Mouse (Mus musculus) brain, embryonic 14.5 days (tissue): Measurements from ENCODE around the gene Gm17949. TPM values are rescaled to one million over a fixed set of nuclear protein-coding genes. Genes with fewer than 3 reads are reported as not detected.

ENCODE experiments used
- DNase-seq: peaks from one replicate; pipeline ENCODE4 v3.0.0-alpha.2; 2011; ENCODE audit warnings: low read depth
- CTCF ChIP-seq: fragments of 200-500 bp; IDR thresholded peaks from 2 replicates; pipeline ENCODE4 v1.5.1; 2012; ENCODE audit warnings: inconsistent platforms, mild to moderate bottlenecking, moderate library complexity, borderline replicate concordance; ENCODE audit not compliant: insufficient read depth, insufficient read length; ENCODE audit errors: extremely low read depth
- POLR2A ChIP-seq: fragments of 200-500 bp; IDR thresholded peaks from 2 replicates; pipeline ENCODE4 v1.6.1; 2012; ENCODE audit warnings: mild to moderate bottlenecking, inconsistent platforms, borderline replicate concordance; ENCODE audit not compliant: poor library complexity, insufficient read depth, insufficient read length, severe bottlenecking; ENCODE audit errors: extremely low read depth
- polyA plus RNA-seq: library from polyadenylated mRNA; depleted of rRNA; stranded (reverse); fragments of >200 nt; gene quantifications from 2 replicates; pipeline ENCODE4 v1.2.3, GENCODE M21; 2012; rRNA removed

Gm17949 gene
- polyA plus RNA-seq: 0.08 TPM in 1 of 2 replicates, not detected in the other

DNA sequence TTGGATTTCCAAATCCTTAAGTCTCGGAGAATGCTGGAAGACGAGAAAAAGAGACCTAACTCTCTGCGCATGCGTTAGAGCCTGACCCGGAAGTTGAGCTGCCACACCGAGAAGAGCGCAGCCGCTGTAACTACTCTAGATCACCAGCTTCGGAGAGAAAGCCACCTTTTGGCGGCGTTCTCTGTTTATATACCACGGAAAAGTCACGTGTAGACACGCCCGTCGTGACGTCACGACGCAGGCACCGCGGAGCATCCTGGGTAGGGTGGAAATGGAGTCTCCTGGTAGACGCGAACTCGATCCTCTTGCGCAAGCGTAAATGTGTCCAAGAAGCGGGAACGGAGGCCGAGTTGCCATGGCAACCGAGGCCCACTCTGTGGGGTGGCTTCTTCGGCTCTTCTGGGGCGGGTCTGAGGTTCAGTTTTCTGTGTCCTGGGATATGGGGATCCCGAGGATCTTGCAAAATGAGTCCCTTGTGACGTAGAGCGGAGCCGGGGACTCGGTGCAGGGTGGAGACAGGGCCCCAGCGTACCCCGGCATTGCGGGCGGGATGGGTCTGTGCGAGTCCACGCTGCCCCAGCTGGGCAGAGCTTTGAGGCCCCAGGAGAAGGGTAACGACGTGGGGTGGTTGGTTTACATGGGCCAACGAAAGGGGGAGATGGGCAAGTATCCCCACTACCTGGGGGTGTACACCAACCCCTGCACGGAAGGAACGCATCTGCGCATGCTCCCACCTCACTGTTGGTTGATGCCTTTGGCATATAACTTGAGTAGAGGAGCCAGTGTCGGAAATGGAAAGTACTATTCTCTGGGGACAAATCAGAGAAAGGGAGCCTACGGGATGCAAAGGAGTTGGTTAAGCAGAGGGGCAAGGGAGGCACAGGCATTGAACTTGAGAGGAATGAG lies at the start of gene Gm17949, which contains the start of gene Gtf2f1:
Gm17949 (plus strand) TSS at position 234 of the 906 bp plus-strand sequence.
Gtf2f1 (minus strand) TSS at position 53 of the 906 bp plus-strand sequence.
- DNase-seq: peak; percentile 100
- TF ChIP-seq CTCF: no peak
- peak; percentile 88; the same call in 1 of the 2 replicates for TF ChIP-seq POLR2A

DNA sequence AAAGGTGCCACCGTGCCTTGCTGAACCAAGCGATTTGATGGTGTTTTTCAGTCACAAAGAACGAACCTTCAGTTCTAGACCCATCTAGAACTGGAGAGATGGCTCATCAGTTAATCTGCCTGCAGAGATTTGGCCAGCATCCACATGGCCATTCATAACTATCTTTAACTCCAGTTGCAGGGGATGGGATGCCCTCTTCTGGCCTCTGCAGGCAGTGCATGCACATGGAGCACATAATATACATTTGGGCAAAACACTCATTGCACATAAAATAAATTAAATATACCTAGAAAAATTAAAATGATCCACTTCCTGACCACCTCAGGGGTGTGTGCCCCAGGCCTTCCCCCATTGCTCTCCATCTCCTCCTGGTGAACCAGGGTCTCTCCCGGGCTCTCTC lies 49.4 kb upstream of the Gm17949 start:
- no peak for DNase-seq
- no peak for TF ChIP-seq POLR2A
- TF ChIP-seq CTCF: peak; percentile 27; the same call in 1 of the 2 replicates

DNA sequence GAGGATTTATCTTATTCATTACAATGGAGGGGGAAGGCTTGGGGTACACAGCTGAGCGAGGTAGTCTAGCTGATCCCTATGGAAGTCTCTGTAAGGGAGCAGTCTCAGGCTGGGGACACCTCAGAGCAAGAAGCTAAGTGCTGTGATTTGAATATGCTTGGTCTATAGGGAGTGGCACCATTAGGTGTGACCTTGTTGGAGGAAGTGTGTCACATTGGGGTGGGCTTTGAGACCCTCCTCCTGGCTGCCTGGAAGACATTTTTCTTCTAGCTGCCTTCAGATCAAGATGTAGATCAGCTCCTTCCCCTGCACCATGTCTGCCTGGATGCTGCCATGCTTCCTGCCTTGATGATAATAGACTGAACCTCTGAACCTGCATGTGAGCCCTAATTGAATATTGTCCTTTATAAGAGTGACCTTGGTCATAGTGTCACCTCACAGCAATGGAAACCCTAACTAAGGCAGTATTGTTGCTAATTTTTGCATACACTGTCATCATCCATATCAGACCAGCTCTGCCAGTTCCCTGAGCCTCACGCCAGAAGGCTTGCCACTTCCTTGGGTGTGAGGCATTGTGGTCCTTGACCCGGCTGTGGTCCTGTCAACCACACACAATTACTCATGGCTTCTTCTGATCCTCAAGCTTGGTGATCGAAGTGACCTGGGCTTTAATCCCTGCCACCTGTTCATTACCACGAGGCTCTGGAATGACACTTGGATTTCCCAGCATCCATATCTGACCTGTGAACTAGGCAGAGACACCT lies 48.4 kb upstream of the Gm17949 start:
- TF ChIP-seq CTCF (no peak), POLR2A (no peak)
- DNase-seq: no peak

DNA sequence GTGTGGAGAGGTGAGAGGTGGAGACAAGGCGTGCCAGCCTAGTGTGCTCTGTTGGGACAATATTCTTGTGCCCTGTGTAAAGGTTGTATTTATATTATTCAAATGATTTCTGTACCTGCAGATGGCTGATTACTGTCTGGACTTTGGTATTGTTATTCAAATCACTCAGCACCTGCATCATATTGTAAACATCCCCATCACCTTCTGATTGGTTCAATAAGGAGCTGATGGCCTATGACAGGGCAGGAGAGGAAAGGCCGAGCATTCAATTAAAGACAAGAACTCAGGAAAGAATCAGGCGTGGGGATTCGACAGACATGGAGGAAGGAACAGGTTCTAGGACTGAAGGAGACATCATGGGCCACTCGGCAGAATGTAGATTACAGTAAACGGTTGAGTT lies 47.6 kb upstream of the Gm17949 start:
- TF ChIP-seq POLR2A (no peak), CTCF (no peak)

DNA sequence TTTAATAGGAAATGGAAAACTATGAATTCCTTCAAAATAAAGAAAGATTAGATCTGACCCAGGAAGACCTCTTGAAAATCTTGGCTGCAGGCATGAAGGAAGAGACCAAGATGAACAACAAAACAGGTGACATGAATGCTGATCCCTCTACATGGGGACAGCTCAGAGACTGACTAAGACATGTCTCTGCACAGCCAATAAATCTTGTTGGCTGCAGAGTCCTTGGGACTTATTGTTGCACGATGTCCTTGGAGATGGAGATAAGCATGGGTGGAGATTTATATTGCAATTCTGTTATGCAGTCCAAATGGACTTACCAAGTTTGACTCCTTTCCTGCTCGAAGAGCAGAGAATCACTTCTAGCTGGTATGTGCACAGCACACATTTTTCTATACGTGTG lies 41.9 kb upstream of the Gm17949 start:
- DNase-seq: no peak
- no peak for TF ChIP-seq CTCF
- TF ChIP-seq POLR2A: no peak

More for the DNA sequence above, 47.6 kb upstream of the Gm17949 start:
- no peak for DNase-seq

DNA sequence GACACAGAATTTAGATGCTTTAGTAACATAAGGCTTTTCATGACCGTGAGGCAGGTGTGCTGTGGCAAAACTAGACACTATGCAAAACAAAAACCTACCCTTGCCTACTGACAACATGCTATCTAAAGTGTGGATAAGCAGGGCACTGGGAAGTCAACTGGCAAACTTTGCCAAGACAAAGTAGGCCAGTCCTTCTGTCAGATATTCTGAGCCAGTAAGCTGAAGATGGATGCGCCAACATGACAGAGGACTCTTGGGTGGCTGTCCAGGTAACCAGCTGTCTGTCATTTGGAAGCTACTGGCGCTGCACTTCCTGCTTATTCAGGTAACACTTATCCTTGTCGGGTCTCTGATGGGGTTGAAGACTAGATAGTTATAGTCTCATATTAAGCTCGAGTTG lies 41.2 kb upstream of the Gm17949 start:
- no peak for DNase-seq
- TF ChIP-seq POLR2A: no peak
- no peak for TF ChIP-seq CTCF

DNA sequence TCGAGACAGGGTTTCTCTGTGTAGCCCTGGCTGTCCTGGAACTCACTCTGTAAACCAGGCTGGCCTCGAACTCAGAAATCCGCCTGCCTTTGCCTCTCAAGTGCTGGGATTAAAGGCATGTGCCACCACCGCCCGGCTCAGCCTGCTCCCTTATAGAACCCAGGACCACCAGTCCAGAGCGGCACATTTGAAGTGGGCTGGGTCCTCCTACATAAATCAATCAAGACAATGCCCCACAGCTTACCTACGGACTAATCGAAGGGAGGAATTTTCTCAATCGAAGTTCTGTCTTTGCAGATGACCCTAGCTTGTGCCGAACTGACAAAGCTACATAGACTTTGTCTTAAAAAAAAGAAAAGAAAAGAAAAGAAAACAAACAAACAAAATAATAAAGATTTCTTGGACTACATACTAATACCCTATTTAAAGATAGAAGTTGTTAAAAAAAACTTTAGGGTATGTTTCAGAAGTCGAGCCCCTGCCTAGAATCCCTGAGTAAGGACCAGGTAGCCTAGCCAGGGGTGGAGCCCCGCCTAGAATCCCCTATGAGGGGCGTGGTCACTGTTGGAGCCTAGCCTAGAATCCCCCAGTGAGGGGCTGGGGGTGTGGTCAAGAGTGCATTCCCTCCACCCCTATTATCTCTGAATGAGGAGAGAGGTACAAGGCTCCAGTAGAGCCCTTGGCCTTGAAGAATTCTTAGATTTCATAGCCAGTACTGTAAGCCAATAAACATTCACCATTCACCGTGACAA lies 37.1 kb upstream of the Gm17949 start:
- no peak for DNase-seq
- no peak for TF ChIP-seq POLR2A
- TF ChIP-seq CTCF: no peak

DNA sequence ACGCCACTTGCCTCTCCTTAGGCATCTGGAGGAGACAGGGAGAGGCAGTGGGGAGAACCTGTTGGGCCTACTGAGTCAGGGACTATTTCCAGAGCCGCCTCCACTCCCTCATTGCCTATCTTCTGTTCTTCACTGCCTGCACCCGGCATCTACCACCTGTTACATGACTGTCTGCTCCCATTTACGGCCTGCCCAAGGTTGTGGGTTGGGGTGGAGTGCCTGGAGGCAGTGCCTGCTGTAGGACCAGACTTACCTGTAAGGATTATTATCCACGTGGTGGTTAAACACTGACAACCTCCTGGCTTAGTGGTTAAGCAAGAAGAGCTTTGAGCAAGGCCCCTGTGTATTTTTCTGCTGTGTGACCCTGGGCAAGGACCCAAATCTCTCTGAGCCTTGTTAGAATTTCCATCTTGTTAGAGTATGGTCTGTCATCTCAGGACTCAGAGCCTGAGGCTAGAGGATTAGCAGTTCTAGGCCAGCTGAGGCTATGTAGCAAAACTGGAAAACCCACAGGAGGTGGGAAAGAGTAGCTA lies 36.5 kb upstream of the Gm17949 start:
- no peak for TF ChIP-seq POLR2A
- no peak for TF ChIP-seq CTCF
- DNase-seq: no peak

DNA sequence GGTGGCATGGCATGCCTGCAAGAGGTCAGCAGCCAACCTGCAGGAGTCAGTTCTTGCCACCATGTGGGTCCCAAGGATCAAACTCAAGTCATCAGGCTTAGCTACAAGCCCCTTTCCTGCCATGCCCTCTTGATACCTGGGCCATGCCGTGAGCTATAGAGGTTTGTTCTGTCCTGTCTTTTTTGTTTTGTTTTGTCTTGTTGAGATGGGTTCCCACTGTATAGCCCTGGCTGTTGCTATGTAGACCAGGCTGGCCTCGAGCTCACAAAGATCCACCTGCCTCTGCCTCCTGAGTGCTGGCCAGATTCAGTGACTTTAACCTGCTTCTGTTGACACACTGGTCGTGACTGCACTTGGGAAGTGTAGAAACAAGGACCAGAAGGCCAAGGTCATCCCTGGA lies 35.9 kb upstream of the Gm17949 start:
- TF ChIP-seq POLR2A: no peak
- TF ChIP-seq CTCF: no peak
- DNase-seq: no peak

DNA sequence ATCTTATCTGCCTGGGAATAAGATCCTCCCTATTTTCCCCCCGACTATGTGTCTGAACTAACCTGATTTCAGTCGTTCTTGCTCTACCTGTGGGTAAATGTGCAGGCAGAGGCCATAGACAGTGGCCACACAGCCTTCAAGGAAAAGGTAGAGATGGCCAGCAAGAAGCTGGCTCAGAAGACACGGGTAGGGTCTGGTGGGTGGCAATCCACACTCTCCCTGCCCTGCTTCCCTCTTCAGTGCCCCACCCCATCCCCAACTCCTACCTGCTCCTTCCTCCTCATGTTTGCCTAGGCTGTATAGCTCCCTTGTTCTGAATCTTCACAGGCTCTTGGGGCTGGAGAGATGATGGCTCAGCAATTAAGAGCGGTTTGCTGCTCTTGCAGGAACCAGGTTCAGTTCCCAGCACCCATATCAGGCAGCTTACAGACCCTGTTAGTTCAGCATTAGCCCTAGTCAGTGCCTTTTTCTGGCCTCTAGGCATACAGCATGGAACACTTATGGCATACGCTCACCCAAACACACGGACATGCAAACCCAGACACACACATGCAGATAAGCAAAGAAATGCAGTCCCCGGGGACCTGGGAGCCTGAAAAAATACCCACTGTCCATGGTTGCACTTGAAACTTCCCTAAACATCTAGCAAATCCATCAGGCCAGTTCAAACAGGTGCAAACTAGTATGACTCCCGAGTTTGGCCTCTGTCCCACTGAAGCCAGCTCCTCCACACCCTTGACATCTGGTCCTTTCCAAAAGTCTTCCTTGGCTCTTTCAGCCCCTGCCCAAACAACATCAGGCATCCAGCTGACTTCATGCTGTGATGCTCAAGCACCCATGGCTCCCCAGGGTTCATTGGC lies 34.5 kb upstream of the Gm17949 start:
- DNase-seq: no peak
- no peak for TF ChIP-seq POLR2A

DNA sequence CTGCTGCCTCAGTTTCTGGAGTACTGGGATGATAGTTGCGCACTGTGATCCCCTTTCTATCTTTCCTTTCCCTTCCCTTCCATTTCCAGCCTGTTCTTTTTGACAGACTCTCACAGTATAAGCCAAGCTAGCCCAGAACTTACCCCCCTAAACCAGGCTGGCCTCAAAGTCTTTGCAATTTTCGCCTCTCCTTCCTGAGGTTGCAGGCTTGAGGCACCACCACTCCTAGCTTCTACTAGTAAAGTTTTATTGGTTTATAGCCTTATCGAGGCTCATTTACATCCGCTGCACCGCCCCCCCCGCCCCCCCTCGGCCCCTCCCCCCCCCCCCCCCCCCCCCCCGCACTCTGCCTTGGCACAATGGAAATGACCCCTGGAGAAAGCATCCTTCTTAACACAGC lies 31.7 kb upstream of the Gm17949 start:
- no peak for DNase-seq
- TF ChIP-seq CTCF (no peak), POLR2A (no peak)
